ENCODE assay signal across 21 mouse cellular contexts in the genomic region with DNA sequence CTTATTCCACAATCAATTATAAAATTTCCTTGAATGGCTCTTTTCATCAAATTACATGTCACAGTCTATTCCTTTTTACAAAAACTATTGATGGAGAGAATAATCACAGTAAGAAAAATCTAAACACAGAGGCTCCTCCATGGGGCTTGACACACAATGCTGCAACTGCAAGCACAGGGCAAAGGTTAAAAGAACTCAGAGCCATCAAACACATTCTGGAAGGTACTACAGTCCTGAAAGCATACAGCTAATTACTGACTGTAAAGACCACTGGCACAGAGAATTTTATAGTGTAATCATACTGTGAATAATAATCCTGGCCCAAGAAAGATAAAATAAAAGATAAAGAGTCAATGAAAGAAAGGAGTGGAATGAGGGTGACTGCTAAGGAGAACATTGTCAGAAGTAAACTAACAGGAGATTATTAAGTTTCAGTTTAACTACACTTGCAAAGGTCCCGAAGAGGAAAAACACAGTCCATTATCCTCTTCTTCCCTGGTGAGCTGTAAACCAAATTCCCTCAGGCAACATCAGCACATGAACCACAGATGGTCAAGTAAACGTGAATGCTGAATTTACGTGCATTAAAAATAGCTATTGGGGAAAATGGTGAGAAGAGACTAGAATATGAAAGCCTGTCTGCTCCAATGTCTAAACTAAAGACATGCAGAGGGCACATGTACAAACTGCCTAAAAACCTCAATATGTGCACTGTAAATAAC.
DNase-seq lines count a peak whose midpoint lies in the region; ATAC-seq and TF ChIP-seq lines count a peak whose summit lies in the region.
"Had no signal": no experiment of that assay in that cellular context is flagged by ENCODE, and none has a peak within 500 bp of the region (broad histone marks: within the 10 kb centered on the region; RNA-seq: fewer than 3 reads in every experiment).

No protein-coding gene starts in this region.

- DNase-seq in kidney, adult 11 months: no peak
- DNase-seq in neural tube, embryonic 11.5 days (ENCODE audit: low spot score): no peak
- no peak for DNase-seq in neural tube, embryonic 10.5 days (ENCODE audit: extremely low spot score, low spot score)
- no peak for DNase-seq in gastrocnemius, adult 18-20 months (ENCODE audit: low spot score)
- no peak for DNase-seq in spleen, postnatal 10 days (ENCODE audit: low spot score in 2 of 2)
- DNase-seq: adrenal gland, postnatal 10 days; cerebellum, adult 8-10 months; cerebellum, postnatal 36 days; gastrocnemius, postnatal 25 days; lung, postnatal 36 days had no signal

- no peak for ATAC-seq in kidney, embryonic 15.5 days (replicated peaks; ENCODE audit: low FRiP score)
- no peak for ATAC-seq in neural tube, embryonic 11.5 days (ENCODE audit: insufficient read depth, low FRiP score, low TSS enrichment)
- ATAC-seq in intestine, postnatal 0 days: no peak
- ATAC-seq: activated CD4-positive, CD25-positive, alpha-beta regulatory T cell, adult 4 months; forebrain, embryonic 16.5 days; inflammation-experienced regulatory T-cells, adult 6 months; midbrain, embryonic 15.5 days had no signal

- H3K4me2 ChIP-seq in kidney, embryonic 15.5 days: no peak overlapping the region
- H3K4me2 ChIP-seq in neural tube, embryonic 11.5 days (ENCODE audit: low read depth): no peak overlapping the region
- 0 out of 2 replicates have a peak overlapping the region, but pooled peaks have one; percentile 18 for H3K4me2 ChIP-seq in intestine, postnatal 0 days (replicated peaks; ENCODE audit: low read depth)
- H3K4me2 ChIP-seq: embryonic facial prominence, embryonic 15.5 days; hindbrain, embryonic 14.5 days; lung, embryonic 15.5 days; midbrain, embryonic 15.5 days had no signal

- no peak overlapping the region for H3K9ac ChIP-seq in kidney, embryonic 15.5 days
- no peak overlapping the region for H3K9ac ChIP-seq in neural tube, embryonic 11.5 days (ENCODE audit: low read length)
- H3K9ac ChIP-seq in intestine, postnatal 0 days (ENCODE audit: low read depth, low read length): no peak overlapping the region
- H3K9ac ChIP-seq: embryonic facial prominence, embryonic 15.5 days; hindbrain, embryonic 14.5 days; liver, embryonic 14.5 days; lung, embryonic 15.5 days; midbrain, embryonic 15.5 days had no signal

- H3K36me3 ChIP-seq in kidney, embryonic 15.5 days: no peaks in the 10 kb centered on the region
- H3K36me3 ChIP-seq in neural tube, embryonic 11.5 days (ENCODE audit: control insufficient read depth, insufficient read depth, low read length): no peaks in the 10 kb centered on the region
- H3K36me3 ChIP-seq in intestine, postnatal 0 days (ENCODE audit: control insufficient read depth, insufficient read depth): no peaks in the 10 kb centered on the region
- H3K36me3 ChIP-seq: embryonic facial prominence, embryonic 15.5 days; lung, embryonic 15.5 days; midbrain, embryonic 15.5 days had no signal

- H3K27me3 ChIP-seq in kidney, embryonic 15.5 days: no peaks in the 10 kb centered on the region
- H3K27me3 ChIP-seq in neural tube, embryonic 11.5 days (ENCODE audit: control insufficient read depth, insufficient read depth, low read length): no peaks in the 10 kb centered on the region
- no peaks in the 10 kb centered on the region for H3K27me3 ChIP-seq in intestine, postnatal 0 days (replicated peaks; ENCODE audit: control insufficient read depth, insufficient read depth, low read length)
- H3K27me3 ChIP-seq: embryonic facial prominence, embryonic 15.5 days; lung, embryonic 15.5 days; megakaryocyte, embryonic 14.5 days; midbrain, embryonic 15.5 days had no signal

- peak overlapping the region; percentile 38; the same call in 1 of the 2 replicates for H3K27ac ChIP-seq in kidney, embryonic 15.5 days
- H3K27ac ChIP-seq in neural tube, embryonic 11.5 days (ENCODE audit: low read depth, low read length): peak overlapping the region; percentile 29; the same call in 1 of the 2 replicates
- no peak overlapping the region for H3K27ac ChIP-seq in intestine, postnatal 0 days (ENCODE audit: low read depth, low read length)
- H3K27ac ChIP-seq: embryonic facial prominence, embryonic 15.5 days; hindbrain, embryonic 14.5 days; liver, embryonic 14.5 days; lung, embryonic 15.5 days; midbrain, embryonic 15.5 days had no signal

- WGBS in kidney, embryonic 15.5 days: 19% methylated on average over 3 of the region's 3 CpGs
- 33% methylated on average over 3 of the region's 3 CpGs for WGBS in neural tube, embryonic 11.5 days
- WGBS in intestine, postnatal 0 days: 29% methylated on average over 3 of the region's 3 CpGs

- peaks cover 25% of the 10 kb centered on the region for H3K4me1 ChIP-seq in kidney, embryonic 15.5 days
- H3K4me1 ChIP-seq in neural tube, embryonic 11.5 days (ENCODE audit: control insufficient read depth, insufficient read depth, low read length): peaks cover 4% of the 10 kb centered on the region
- H3K4me1 ChIP-seq in intestine, postnatal 0 days (replicated peaks; ENCODE audit: control insufficient read depth, insufficient read depth, low read length): 0 out of 2 replicates have a peak, but pooled peaks cover 2% of the 10 kb centered on the region
- H3K4me1 ChIP-seq: megakaryocyte, embryonic 14.5 days had no signal

- no peak overlapping the region for H3K4me3 ChIP-seq in kidney, embryonic 15.5 days (replicated peaks)
- H3K4me3 ChIP-seq in neural tube, embryonic 11.5 days (ENCODE audit: low read depth, low read length): no peak overlapping the region
- H3K4me3 ChIP-seq in intestine, postnatal 0 days (ENCODE audit: low read depth, low read length): no peak overlapping the region
- H3K4me3 ChIP-seq: embryonic facial prominence, embryonic 15.5 days; lung, embryonic 15.5 days; megakaryocyte, embryonic 14.5 days; midbrain, embryonic 15.5 days had no signal

- H3K9me3 ChIP-seq in kidney, embryonic 15.5 days (replicated peaks): no peaks in the 10 kb centered on the region
- H3K9me3 ChIP-seq in neural tube, embryonic 11.5 days (ENCODE audit: control insufficient read depth, low read length): no peaks in the 10 kb centered on the region
- no peaks in the 10 kb centered on the region for H3K9me3 ChIP-seq in intestine, postnatal 0 days (ENCODE audit: control insufficient read depth)
- H3K9me3 ChIP-seq: embryonic facial prominence, embryonic 15.5 days; megakaryocyte, embryonic 14.5 days; midbrain, embryonic 15.5 days had no signal

- TF ChIP-seq CTCF in intestine, postnatal 0 days (IDR thresholded peaks at IDR 0.05; ENCODE audit: low read depth): no peak
